Mouse (Mus musculus) MEL (cell line): Measurements from ENCODE around the gene Cldn10.
A peak's percentile ranks its signal among the peaks of the same experiment; 100 is the strongest.

ENCODE experiments used
- BHLHE40 ChIP-seq: IDR thresholded peaks from 2 replicates; pipeline ENCODE4 v1.6.1; 2012; ENCODE audit warnings: low read depth, mild to moderate bottlenecking, inconsistent platforms, low read length, improper control_type of control experiment, borderline replicate concordance
- CHD2 ChIP-seq: IDR thresholded peaks from 2 replicates; pipeline ENCODE4 v1.6.1; 2011; ENCODE audit warnings: low read length, improper control_type of control experiment
- CTCF ChIP-seq, 3 experiments: IDR thresholded peaks in 2 of 3; conservative IDR thresholded peaks in 1 of 3; 2 replicates each; pipeline ENCODE4 v1.5.1; 2011 to 2012; ENCODE audit warnings: low read length in 3 of 3, low read depth in 2 of 3, mild to moderate bottlenecking in 2 of 3, improper control_type of control experiment in 1 of 3, inconsistent platforms in 1 of 3, mixed read lengths in 1 of 3, moderate library complexity in 1 of 3; ENCODE audit not compliant: control insufficient read depth in 1 of 3, insufficient read depth in 1 of 3, poor library complexity in 1 of 3, severe bottlenecking in 1 of 3
- E2F4 ChIP-seq: IDR thresholded peaks from 2 replicates; pipeline ENCODE4 v1.6.1; 2011; ENCODE audit warnings: low read depth, low read length, improper control_type of control experiment, borderline replicate concordance
- ELF1 ChIP-seq: IDR thresholded peaks from 2 replicates; pipeline ENCODE4 v1.6.1; 2014; ENCODE audit warnings: low read depth, mild to moderate bottlenecking, inconsistent platforms, low read length, improper control_type of control experiment, moderate library complexity
- EP300 ChIP-seq, 2 experiments: IDR thresholded peaks; 2 replicates each; pipeline ENCODE4 v1.6.1; 2011; ENCODE audit warnings: improper control_type of control experiment in 2 of 2, low read length in 2 of 2, low read depth in 1 of 2, mild to moderate bottlenecking in 1 of 2
- MYB ChIP-seq: IDR thresholded peaks from 2 replicates; pipeline ENCODE4 v1.6.1; 2011; ENCODE audit warnings: mild to moderate bottlenecking, low read depth, low read length, improper control_type of control experiment
- POLR2A ChIP-seq, 2 experiments: IDR thresholded peaks; 2 replicates each; pipeline ENCODE4 v1.6.1; 2011 to 2012; ENCODE audit warnings: low read length in 2 of 2, mild to moderate bottlenecking in 2 of 2, control low read depth in 1 of 2, improper control_type of control experiment in 1 of 2, low read depth in 1 of 2, moderate library complexity in 1 of 2; ENCODE audit not compliant: control insufficient read depth in 1 of 2, insufficient read depth in 1 of 2, poor library complexity in 1 of 2
- POLR2AphosphoS2 ChIP-seq: IDR thresholded peaks from 2 replicates; pipeline ENCODE4 v1.6.1; 2011; ENCODE audit warnings: low read length, improper control_type of control experiment
- RCOR1 ChIP-seq: IDR thresholded peaks from 2 replicates; pipeline ENCODE4 v1.6.1; 2012; ENCODE audit warnings: low read depth, mild to moderate bottlenecking, inconsistent platforms, low read length, improper control_type of control experiment
- TAL1 ChIP-seq: IDR thresholded peaks from 2 replicates; pipeline ENCODE4 v1.6.1; 2012; ENCODE audit warnings: mild to moderate bottlenecking, inconsistent platforms, low read length, moderate library complexity, mixed read lengths
- ZC3H11A ChIP-seq: IDR thresholded peaks from 2 replicates; pipeline ENCODE4 v1.6.1; 2012; ENCODE audit warnings: low read depth, mild to moderate bottlenecking, inconsistent platforms, low read length, improper control_type of control experiment

DNA sequence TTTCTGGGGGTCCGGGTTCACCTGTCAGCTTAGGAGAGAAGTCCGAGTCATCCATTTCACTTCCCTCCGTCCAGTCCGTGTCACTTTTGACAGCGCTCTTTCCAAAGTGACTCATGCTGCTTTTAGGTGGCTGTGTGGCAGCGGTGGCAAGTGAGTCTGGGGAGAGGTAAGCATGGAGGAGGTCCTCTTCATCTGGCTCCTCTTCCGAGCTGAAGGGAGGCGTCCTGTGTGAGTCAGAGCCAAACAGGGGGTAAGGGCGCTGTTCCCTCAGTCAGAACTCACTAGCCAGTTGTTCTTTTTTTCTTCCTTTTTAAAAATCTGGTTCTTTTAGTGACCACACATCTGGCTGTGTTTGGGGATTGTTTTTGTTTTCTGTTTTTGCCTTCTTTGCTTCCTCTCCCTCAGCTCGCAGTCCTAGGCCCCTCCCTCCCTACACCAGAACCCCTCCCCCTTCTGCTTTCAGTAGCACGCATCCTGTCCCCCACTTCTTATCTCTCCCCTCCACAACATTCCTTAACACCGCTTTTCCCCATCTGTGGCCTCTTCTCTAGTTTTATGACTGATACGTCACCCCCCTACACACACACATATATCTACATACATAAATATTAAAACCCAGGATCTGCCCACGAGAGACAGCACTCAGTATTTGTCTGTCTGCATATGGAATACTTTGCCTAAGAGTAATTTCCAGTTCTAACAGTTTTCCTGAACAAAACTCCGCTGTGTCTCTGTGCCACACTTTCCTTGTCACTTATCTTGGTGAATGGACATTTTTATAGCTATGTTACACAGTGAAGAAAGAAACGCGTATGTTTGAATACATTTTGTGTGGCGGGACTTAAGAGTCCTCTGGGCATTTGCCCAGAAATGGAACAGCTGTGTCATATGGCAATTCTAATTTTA is 95.9 kb downstream of the Cldn10 start:
- TF ChIP-seq CTCF (IDR thresholded peaks at IDR 0.05 in 2 of 3, conservative IDR thresholded peaks at IDR 0.05 in 1 of 3; ENCODE audit: control insufficient read depth in 1 of 3, insufficient read depth in 1 of 3, low read depth in 2 of 3, low read length in 3 of 3, poor library complexity in 1 of 3, severe bottlenecking in 1 of 3) (no peak), TAL1 (peak; percentile 44), EP300 (IDR thresholded peaks at IDR 0.05; ENCODE audit: low read depth in 1 of 2, low read length in 2 of 2) (peak in 1 of 2 experiments; percentile 51; a peak in 2 of 4 replicates), POLR2AphosphoS2 (no peak), BHLHE40 (no peak), E2F4 (no peak), MYB (no peak), ELF1 (no peak), POLR2A (IDR thresholded peaks at IDR 0.05; ENCODE audit: control insufficient read depth in 1 of 2, insufficient read depth in 1 of 2, low read depth in 1 of 2, low read length in 2 of 2, poor library complexity in 1 of 2) (no peak), RCOR1 (no peak), CHD2 (no peak), ZC3H11A (no peak)
